Mouse (Mus musculus): ENCODE data around the gene Pigw. TPM values are rescaled to one million over a fixed set of nuclear protein-coding genes. Genes with fewer than 3 reads are reported as not detected.

The Pigw gene
- total RNA-seq, 4 experiments from 2014 or later = 8.4 to 11.1 (median 9.8) TPM

Small RNA genes within 50 kb of the gene (microRNA-seq; reads per million reads assigned to microRNA genes)
- 0 reads per million in 2 experiments for gene Gm23564

Other genes with a start within 250 kb of the Pigw start
- gene Mrm1, start 60.8 kb downstream of the Pigw start, total RNA-seq (2022) = 10 to 100 TPM; 21.6 to 24.4 (median 22.9) TPM
- 10 to 100 TPM; 45.7 to 58.0 (median 50.5) TPM for gene Dhrs11, start 51.3 kb downstream of the Pigw start, total RNA-seq (2022)
- 10 to 100 TPM; 76.1 to 91.6 (median 86.8) TPM for gene Ggnbp2, start 9.5 kb downstream of the Pigw start, total RNA-seq (2022)
- 10 to 100 TPM; 10.3 to 16.5 (median 14.3) TPM for gene Myo19, start 137 bp downstream of the Pigw start, total RNA-seq (2022)
- 10 to 100 TPM in 3 of 4 experiments, 1 to 10 TPM in 1; 9.0 to 17.7 (median 15.3) TPM for gene Znhit3, start 36.1 kb upstream of the Pigw start, total RNA-seq (2022)
- 1 to 10 TPM; 1.5 to 3.5 (median 2.3) TPM for gene Car4, start 77.5 kb upstream of the Pigw start, total RNA-seq (2022)

Data from adrenal gland, adult 8-10 months (tissue).